Mouse (Mus musculus): ENCODE results near the gene Ccdc61. TPM values are rescaled to one million over a fixed set of nuclear protein-coding genes. Genes with fewer than 3 reads are reported as not detected.

The Ccdc61 gene
- polyA plus RNA-seq, 1 experiment from 2014 or later: 23.0 TPM

GRCm38 (mm10) chr7:18896536-18896935, 13.7 kb downstream of the Ccdc61 start:
- Histone ChIP-seq H3K27me3 (ENCODE audit: control insufficient read depth, insufficient read depth, low read length) (peaks cover 12% of the 10 kb centered on the region), H3K36me3 (ENCODE audit: control insufficient read depth, insufficient read depth, low read length) (no peaks in the 10 kb centered on the region; the same call in 1 of the 2 replicates), H3K9ac (ENCODE audit: low read length) (no peak overlapping the region), H3K4me2 (no peak overlapping the region), H3K4me3 (ENCODE audit: low read depth, low read length) (no peak overlapping the region), H3K4me1 (ENCODE audit: control insufficient read depth, insufficient read depth, low read length) (peaks cover 16% of the 10 kb centered on the region), H3K27ac (ENCODE audit: low read depth, low read length) (no peak overlapping the region), H3K9me3 (ENCODE audit: control insufficient read depth, low read length) (no peaks in the 10 kb centered on the region)
- ATAC-seq (ENCODE audit: low FRiP score): 0 out of 2 replicates have a peak, but pooled peaks have one; percentile 19
- DNase-seq (ENCODE audit: low spot score, missing footprints): peak; percentile 91
- 40% methylated on average over 5 of the region's 5 CpGs for WGBS

GRCm38 (mm10) chr7:18893651-18894430, 16.4 kb downstream of the Ccdc61 start:
- peak; percentile 92 for DNase-seq (ENCODE audit: low spot score, missing footprints)
- peak; percentile 45 for ATAC-seq (ENCODE audit: low FRiP score)
- Histone ChIP-seq H3K27me3 (ENCODE audit: control insufficient read depth, insufficient read depth, low read length) (peaks cover 12% of the 10 kb centered on the region), H3K36me3 (ENCODE audit: control insufficient read depth, insufficient read depth, low read length) (no peaks in the 10 kb centered on the region), H3K4me3 (ENCODE audit: low read depth, low read length) (peak overlapping the region; percentile 28), H3K9me3 (ENCODE audit: control insufficient read depth, low read length) (no peaks in the 10 kb centered on the region), H3K4me1 (ENCODE audit: control insufficient read depth, insufficient read depth, low read length) (peaks cover 16% of the 10 kb centered on the region), H3K27ac (ENCODE audit: low read depth, low read length) (no peak overlapping the region), H3K9ac (ENCODE audit: low read length) (peak overlapping the region; percentile 54), H3K4me2 (peak overlapping the region; percentile 60)
- WGBS: 1% methylated on average over 41 of the region's 41 CpGs

- ATAC-seq (ENCODE audit: low FRiP score): peak; percentile 28; the same call in 1 of the 2 replicates
- Histone ChIP-seq H3K4me2 (no peak overlapping the region; the same call in 1 of the 2 replicates), H3K36me3 (ENCODE audit: control insufficient read depth, insufficient read depth, low read length) (no peaks in the 10 kb centered on the region)
Measured at GRCm38 (mm10) chr7:18893009-18893408, 17.2 kb downstream of the Ccdc61 start.

GRCm38 (mm10) chr7:18891872-18892599, 18.2 kb downstream of the Ccdc61 start:
- peaks cover 16% of the 10 kb centered on the region for H3K4me1 ChIP-seq (ENCODE audit: control insufficient read depth, insufficient read depth, low read length)
- peaks cover 12% of the 10 kb centered on the region for H3K27me3 ChIP-seq (ENCODE audit: control insufficient read depth, insufficient read depth, low read length)
- H3K4me3 ChIP-seq (ENCODE audit: low read depth, low read length): peak overlapping the region; percentile 26
- peak; percentile 98 for DNase-seq (ENCODE audit: low spot score, missing footprints)
- peak overlapping the region; percentile 57 for H3K4me2 ChIP-seq
- ATAC-seq (ENCODE audit: low FRiP score): peak; percentile 57
- no peaks in the 10 kb centered on the region for H3K9me3 ChIP-seq (ENCODE audit: control insufficient read depth, low read length)
- H3K9ac ChIP-seq (ENCODE audit: low read length): peak overlapping the region; percentile 41; the same call in 1 of the 2 replicates
- no peak overlapping the region for H3K27ac ChIP-seq (ENCODE audit: low read depth, low read length)
- no peaks in the 10 kb centered on the region for H3K36me3 ChIP-seq (ENCODE audit: control insufficient read depth, insufficient read depth, low read length)
- WGBS: 21% methylated on average over 33 of the region's 33 CpGs

More at GRCm38 (mm10) chr7:18893009-18893408, 17.2 kb downstream of the Ccdc61 start:
- Histone ChIP-seq H3K4me1 (ENCODE audit: control insufficient read depth, insufficient read depth, low read length) (peaks cover 16% of the 10 kb centered on the region), H3K27me3 (ENCODE audit: control insufficient read depth, insufficient read depth, low read length) (peaks cover 12% of the 10 kb centered on the region), H3K4me3 (ENCODE audit: low read depth, low read length) (no peak overlapping the region), H3K9me3 (ENCODE audit: control insufficient read depth, low read length) (no peaks in the 10 kb centered on the region), H3K27ac (ENCODE audit: low read depth, low read length) (no peak overlapping the region), H3K9ac (ENCODE audit: low read length) (no peak overlapping the region)
- no peak for DNase-seq (ENCODE audit: low spot score, missing footprints)
- 33% methylated on average over 27 of the region's 27 CpGs for WGBS

GRCm38 (mm10) chr7:18890848-18891247, 19.4 kb downstream of the Ccdc61 start:
- H3K27me3 ChIP-seq (ENCODE audit: control insufficient read depth, insufficient read depth, low read length): peaks cover 12% of the 10 kb centered on the region
- no peak overlapping the region for H3K4me3 ChIP-seq (ENCODE audit: low read depth, low read length)
- ATAC-seq (ENCODE audit: low FRiP score): no peak
- H3K27ac ChIP-seq (ENCODE audit: low read depth, low read length): no peak overlapping the region
- no peaks in the 10 kb centered on the region for H3K9me3 ChIP-seq (ENCODE audit: control insufficient read depth, low read length)
- peaks cover 13% of the 10 kb centered on the region for H3K4me1 ChIP-seq (ENCODE audit: control insufficient read depth, insufficient read depth, low read length)
- H3K9ac ChIP-seq (ENCODE audit: low read length): no peak overlapping the region
- no peak for DNase-seq (ENCODE audit: low spot score, missing footprints)
- no peaks in the 10 kb centered on the region for H3K36me3 ChIP-seq (ENCODE audit: control insufficient read depth, insufficient read depth, low read length)
- 90% methylated on average over 8 of the region's 8 CpGs for WGBS
- H3K4me2 ChIP-seq: no peak overlapping the region

- Histone ChIP-seq H3K27ac (ENCODE audit: low read depth, low read length) (no peak overlapping the region), H3K4me2 (no peak overlapping the region), H3K36me3 (ENCODE audit: control insufficient read depth, insufficient read depth, low read length) (no peaks in the 10 kb centered on the region), H3K4me1 (ENCODE audit: control insufficient read depth, insufficient read depth, low read length) (no peaks in the 10 kb centered on the region), H3K27me3 (ENCODE audit: control insufficient read depth, insufficient read depth, low read length) (no peaks in the 10 kb centered on the region), H3K9ac (ENCODE audit: low read length) (no peak overlapping the region), H3K9me3 (ENCODE audit: control insufficient read depth, low read length) (no peaks in the 10 kb centered on the region), H3K4me3 (ENCODE audit: low read depth, low read length) (no peak overlapping the region)
- DNase-seq (ENCODE audit: low spot score, missing footprints) (no peak), ATAC-seq (ENCODE audit: low FRiP score) (no peak)
- 91% methylated on average over 1 of the region's 1 CpGs for whole genome bisulfite sequencing
Measured at GRCm38 (mm10) chr7:18886963-18887362, 23.3 kb downstream of the Ccdc61 start.

- Histone ChIP-seq H3K4me3 (ENCODE audit: low read depth, low read length) (no peak overlapping the region), H3K27me3 (ENCODE audit: control insufficient read depth, insufficient read depth, low read length) (no peaks in the 10 kb centered on the region), H3K4me1 (ENCODE audit: control insufficient read depth, insufficient read depth, low read length) (no peaks in the 10 kb centered on the region), H3K9me3 (ENCODE audit: control insufficient read depth, low read length) (no peaks in the 10 kb centered on the region), H3K27ac (ENCODE audit: low read depth, low read length) (no peak overlapping the region), H3K9ac (ENCODE audit: low read length) (no peak overlapping the region), H3K4me2 (no peak overlapping the region), H3K36me3 (ENCODE audit: control insufficient read depth, insufficient read depth, low read length) (no peaks in the 10 kb centered on the region)
- ATAC-seq (ENCODE audit: low FRiP score) (no peak), DNase-seq (ENCODE audit: low spot score, missing footprints) (no peak)
- 61% methylated on average over 13 of the region's 13 CpGs for WGBS
Measured at GRCm38 (mm10) chr7:18884745-18885422, 25.3 kb downstream of the Ccdc61 start.

- WGBS: 69% methylated on average over 9 of the region's 9 CpGs
- H3K9ac ChIP-seq (ENCODE audit: low read length): no peak overlapping the region
- DNase-seq (ENCODE audit: low spot score, missing footprints): no peak
- no peak for ATAC-seq (ENCODE audit: low FRiP score)
- no peaks in the 10 kb centered on the region for H3K36me3 ChIP-seq (ENCODE audit: control insufficient read depth, insufficient read depth, low read length)
- H3K9me3 ChIP-seq (ENCODE audit: control insufficient read depth, low read length): no peaks in the 10 kb centered on the region
- H3K4me3 ChIP-seq (ENCODE audit: low read depth, low read length): no peak overlapping the region
- H3K4me1 ChIP-seq (ENCODE audit: control insufficient read depth, insufficient read depth, low read length): no peaks in the 10 kb centered on the region
- no peak overlapping the region for H3K4me2 ChIP-seq
- no peaks in the 10 kb centered on the region for H3K27me3 ChIP-seq (ENCODE audit: control insufficient read depth, insufficient read depth, low read length)
- no peak overlapping the region for H3K27ac ChIP-seq (ENCODE audit: low read depth, low read length)
Measured at GRCm38 (mm10) chr7:18883991-18884744, 26.0 kb downstream of the Ccdc61 start.

Data from midbrain, embryonic 11.5 days (tissue).